Mouse (Mus musculus) natural killer cell, adult 2 months (primary cell): ENCODE results near the gene Pdilt.

Experiments
- DNase-seq, 2 experiments: peaks; one replicate each; pipeline ENCODE4 v3.0.0; 2022; ENCODE audit warnings: low spot score in 2 of 2

Gene Pdilt

GRCm38 (mm10) chr7:119511143-119511542 lies 12.1 kb downstream of the Pdilt start:
- DNase-seq, result no peak

- no peak for DNase-seq
These were observed 33.1 kb downstream of the Pdilt start for GRCm38 (mm10) chr7:119490041-119490780.

DNA sequence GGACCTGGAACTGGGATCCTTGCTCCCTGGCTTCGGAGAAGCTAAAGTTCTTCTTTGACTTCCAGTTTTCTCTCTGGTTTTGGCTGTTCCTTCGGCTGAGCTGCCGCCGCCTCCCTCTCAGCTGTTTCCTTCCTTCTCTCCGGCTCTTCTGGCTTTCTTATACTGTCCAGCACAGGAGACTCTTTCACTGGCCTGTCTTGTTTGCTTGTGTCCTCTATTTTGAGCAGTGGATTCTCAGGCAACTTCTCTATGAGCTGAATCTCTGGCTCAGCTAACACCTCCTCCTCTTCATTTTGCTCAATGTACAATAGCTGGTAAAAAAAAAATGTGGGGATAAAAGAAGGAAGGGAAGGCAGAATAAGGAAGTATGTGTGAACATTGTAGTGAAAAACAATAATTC lies 36.6 kb downstream of the Pdilt start:
- no peak for DNase-seq

- DNase-seq, result no peak
These were observed 39.1 kb downstream of the Pdilt start for GRCm38 (mm10) chr7:119484154-119484553.

DNA sequence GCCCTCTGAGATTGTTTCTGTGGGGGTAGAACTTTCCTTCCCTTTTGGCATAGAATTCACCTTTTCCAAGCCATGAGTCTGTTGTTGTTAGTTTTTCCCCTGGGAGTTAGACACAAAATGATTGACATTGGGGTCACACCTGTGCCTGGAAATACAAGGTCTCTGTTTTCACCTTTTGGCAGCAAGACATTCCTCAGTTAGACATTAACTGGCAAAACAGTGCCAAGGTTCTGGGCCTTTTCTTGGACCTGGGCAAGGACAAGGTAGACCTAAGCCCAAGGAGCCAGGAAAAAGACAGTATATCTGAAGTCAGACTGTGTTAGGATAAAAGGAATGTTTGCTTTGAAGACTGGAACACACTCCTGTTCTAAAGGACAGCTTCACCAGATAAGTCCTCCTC lies 44.0 kb downstream of the Pdilt start, which contains the start of gene Umod:
TSS of gene Umod (minus strand) at position 27 of the 400 bp plus-strand sequence.
- no peak for DNase-seq

DNA sequence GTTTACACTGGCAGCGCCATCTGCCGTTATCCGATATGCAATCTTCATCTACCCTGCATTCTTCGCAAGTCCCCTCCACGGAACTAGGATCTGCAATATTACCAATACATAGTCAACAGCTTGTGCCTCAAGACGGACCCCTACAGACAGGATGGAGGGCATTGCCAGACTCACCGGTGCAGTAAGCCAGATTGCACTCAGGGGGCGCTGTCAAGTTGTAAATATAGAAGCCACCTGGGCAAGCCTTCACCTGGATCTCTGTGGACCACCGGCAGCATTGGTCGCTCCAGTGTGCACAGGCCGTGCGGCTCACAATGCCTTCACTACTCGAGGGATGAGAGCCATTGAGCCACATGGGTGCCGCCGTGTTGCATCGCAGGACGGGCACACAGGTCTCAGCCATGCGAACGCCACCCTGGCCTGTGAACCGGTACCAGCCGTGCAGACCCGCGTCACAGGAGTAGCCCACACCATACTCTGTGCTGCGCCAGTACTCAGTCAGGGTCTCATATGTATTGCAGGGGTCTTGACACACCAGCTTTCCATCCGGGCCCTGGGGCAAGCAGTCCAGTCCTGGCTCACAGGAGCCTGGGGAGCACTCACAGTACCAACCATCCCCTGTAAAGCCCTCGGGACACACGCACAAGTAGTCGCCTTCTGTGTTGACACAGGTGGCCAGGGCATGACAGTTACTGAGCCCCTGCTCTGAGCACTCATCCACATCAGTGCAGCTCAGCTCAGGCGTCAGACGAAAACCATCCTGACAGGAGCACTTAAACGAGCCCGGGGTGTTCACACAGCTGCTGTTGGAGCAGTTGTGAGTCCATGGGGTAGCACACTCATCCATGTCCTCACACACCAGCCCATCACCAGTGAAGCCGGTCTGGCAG lies 46.5 kb downstream of the Pdilt start:
- no peak for DNase-seq

DNA sequence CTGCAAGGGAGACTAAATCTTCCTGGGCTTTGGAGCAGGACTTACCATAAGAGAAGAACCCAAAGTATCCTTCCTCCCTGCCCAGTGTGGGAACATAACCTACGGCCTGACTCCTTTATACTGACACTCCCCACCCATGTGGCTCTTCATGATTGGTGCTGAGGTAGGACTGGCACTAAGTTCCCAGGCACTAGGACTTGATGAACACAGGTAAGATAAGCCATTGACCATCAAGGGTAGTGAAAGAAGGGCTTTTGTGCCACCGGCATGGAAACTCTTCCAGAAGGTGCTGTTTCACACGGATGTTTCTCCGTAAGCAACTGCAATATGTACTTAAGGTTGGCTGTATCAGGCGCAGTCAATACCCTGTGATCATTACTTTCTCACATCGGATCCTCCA lies 64.1 kb downstream of the Pdilt start, which contains the start of gene Gp2:
TSS of gene Gp2 (minus strand) at position 101 of the 400 bp plus-strand sequence.
- DNase-seq, result no peak

GRCm38 (mm10) chr7:119454192-119454591 lies 69.1 kb downstream of the Pdilt start:
- DNase-seq, result no peak

DNA sequence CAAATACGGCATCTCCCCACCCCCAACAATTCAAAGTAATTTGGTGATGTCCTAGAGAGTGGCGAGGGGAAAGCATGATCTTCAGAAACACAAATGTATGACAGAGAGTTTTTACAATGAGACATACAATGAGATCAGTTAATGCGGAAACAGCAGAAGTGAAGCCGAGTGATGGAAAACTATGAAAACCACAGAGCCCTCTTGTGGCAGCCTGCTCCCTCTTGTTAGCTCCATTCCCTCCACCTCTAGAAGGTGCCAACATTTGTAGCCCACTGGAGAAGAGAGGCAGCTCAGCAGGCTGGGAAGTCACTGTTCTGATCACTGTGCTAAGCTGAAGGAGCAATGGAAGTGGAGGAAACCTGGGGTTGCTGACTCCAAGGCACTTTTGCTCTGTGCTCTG lies 79.4 kb downstream of the Pdilt start:
- DNase-seq, result no peak

- DNase-seq, result no peak
These were observed 81.4 kb downstream of the Pdilt start for GRCm38 (mm10) chr7:119441938-119442337.
